Mouse (Mus musculus) thymus, postnatal 25 days (tissue): ENCODE data around the gene Clock.

Experiments used
- DNase-seq: peaks from one replicate; pipeline ENCODE4 v3.0.0; 2022

Gene Clock

DNA sequence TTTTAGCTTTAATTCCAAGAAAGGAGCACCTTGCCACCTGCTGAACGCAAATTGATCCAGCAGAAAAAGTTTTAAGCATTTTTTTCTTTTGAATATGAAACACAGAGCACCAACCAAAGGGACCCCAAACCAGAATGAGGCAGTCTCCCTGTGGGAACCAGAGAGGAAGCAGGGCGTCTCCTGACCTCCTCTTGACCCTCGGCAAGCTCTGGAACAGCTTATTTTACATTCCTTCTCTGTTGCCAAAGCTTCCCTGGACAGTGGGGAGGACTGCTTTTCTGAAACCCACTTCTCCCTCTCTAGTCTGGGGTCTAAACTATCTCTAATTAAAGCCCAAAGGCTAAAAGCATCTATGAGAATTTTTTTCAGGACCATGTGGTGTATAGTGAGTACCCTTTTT, 128.2 kb downstream of the Clock start:
- DNase-seq: no peak

DNA sequence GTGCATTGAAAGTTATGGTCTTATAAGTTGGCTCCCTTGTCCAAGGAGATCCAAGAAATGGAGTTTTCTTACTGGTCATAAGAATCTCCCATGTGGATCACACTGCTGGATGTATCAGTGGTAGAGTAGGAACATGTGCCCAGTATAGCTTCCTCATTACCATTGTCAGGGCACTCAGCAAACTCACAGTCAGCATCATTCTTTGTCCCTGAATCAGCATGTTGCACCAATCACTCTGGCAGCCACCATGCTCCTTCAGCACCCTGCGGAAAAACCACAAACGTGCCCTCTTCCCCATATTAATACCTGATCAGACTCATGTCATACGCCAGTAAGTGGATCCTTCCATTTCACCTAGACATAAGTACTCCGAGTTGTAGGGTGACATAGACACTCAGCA, 129.5 kb downstream of the Clock start:
- DNase-seq: no peak

DNA sequence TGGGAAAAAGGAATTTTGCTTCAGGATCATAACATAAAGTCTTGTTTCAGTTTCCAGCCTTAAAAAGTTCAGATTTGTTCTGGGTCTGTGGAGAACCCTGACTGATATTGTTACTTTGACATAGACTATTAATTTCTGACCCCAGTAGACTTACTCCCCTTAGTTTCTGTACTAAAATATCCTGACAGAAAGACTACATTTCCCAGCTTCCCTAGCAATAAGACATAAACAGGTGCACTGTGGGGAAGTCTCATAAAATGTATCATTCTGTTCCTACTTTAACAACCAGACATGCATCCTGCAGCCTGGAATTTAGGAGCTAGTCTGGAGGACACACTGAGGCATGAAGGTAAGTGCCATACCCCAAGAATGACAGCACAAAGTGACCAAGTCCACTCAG, 133.6 kb downstream of the Clock start:
- DNase-seq: no peak

DNA sequence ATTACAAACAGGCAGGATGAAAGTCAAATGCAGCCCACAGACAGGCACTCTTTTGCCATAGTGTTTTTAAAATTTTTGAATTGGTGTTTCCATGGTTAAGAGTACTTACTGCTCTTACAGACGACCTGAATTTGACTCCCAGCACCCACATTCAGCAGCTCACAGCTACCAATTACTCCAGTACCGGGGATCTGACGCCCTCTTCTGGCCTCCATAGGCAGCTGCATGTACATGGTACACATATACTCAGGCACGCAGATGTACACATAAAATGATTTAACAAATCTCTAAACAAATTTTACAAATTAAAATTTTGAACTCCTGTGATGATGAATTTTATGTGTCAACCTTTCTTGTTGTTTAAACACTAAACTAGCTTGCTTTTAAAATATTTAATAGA, 134.1 kb downstream of the Clock start:
- no peak for DNase-seq

DNA sequence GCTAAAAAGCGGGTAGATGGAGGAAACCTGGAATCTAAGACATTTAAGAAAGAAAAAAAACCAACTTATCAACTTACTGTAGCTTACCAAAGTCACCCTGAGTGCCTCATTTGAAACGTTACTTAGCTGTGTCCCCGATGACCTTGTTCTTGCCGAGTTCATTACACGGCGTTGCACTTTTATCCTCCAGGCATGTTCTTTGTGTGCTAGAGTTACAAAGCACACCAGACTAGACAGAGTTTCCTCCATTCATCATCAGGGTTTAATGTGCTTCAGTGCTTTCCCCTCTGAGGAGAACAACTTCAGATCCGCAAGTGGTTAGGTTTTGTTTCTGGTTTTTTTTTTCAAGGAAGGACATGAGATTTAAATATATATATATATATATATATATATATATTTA, 139.8 kb downstream of the Clock start:
- no peak for DNase-seq

DNA sequence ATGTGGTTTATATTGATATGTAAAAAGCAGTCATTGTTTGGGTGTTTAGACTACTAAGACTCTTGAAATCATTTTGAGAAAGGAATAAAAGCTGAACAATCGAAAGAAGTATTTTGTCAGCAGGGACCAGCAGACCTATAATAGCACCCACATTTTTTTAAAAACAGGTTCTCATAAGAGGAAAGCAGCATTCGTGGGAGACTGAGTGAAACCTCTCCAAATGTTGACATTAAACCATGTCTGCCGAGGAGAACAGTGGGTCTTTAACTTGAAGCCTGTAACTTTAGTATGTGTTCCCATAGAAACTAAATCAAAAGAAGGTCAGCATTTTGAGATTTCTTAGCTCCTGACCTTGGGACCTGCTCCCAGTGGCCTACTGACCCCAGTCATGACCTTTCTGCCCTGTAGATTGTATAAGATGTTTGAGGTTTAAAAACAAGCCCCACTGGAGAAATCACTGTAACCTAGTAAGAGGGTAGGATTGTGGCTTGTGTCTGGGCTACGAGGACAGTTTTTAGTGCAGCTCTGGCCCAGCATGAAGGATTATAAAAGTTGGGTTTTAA, 140.7 kb downstream of the Clock start:
- no peak for DNase-seq

DNA sequence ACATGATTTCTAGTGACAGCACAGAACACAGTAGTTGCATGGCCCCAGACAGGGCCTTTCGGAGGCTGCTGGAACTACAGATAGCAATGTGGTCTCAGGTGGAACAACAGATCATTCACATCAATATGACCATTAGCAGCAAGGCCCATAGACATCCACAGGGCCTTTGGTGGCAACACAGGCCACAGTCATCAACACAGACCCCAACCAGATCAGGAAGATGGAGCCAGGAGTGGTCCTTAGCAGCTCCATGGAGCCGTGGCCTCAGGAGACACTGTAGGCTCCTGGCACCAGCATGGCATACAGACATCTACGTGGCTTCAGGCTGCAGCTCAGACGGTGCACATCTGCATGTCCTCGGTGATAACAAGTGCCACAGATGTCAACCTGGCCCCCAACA, 141.7 kb downstream of the Clock start:
- no peak for DNase-seq

DNA sequence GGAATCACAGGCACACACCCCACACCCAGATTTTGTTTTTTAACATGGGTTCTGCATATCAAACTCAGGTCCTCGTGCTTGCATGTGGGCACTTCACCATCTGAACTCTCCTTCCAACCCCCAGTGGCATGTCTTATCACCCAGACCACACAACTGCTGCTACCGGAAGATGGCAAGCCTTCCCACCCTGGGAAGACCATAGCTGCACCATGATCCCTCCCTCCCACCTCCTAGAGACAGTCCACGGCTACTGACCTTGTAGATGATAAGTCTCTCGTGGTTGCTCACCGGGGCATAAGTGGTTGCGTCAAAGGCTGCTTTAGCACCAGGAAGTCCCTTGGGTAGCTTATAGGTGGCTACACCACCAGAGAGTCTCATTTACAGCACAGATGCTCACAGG, 143.1 kb downstream of the Clock start:
- no peak for DNase-seq

DNA sequence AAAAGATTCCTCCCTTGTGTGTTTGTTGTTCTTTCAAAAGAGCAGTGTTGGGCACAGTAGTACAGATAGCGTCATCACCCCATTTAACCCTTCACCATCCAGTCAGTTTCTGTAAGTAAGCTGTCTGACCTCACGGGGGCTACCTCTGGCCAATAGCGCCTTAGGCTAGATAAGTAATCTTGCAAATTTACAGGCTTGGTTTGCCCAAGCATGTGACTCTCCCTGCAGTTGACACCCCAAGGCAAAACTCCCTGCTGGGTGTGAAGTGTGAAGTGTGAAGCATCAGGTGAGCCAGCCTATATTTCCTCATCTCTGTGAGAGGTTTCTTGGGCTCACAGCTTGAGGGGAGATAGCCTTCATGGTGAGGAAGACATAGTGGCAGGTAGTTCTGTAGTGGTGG, 144.5 kb downstream of the Clock start:
- DNase-seq: no peak
